Mouse (Mus musculus) CH12.LX (cell line): Measurements from ENCODE around the gene Eif4g3. TPM values are rescaled to one million over a fixed set of nuclear protein-coding genes. Genes with fewer than 3 reads are reported as not detected.

Source experiments
- DNase-seq: peaks from one replicate; pipeline ENCODE4 v3.0.0-alpha.2; 2013; ENCODE audit errors: extremely low read depth
- H3K27ac ChIP-seq: 2 replicates; pipeline ENCODE4 v1.5.1; 2012; ENCODE audit warnings: low read depth, mild to moderate bottlenecking, control low read depth, moderate library complexity; ENCODE audit not compliant: insufficient read depth
- H3K27me3 ChIP-seq: replicated peaks from 2 replicates; pipeline ENCODE3; 2012; ENCODE audit warnings: inconsistent platforms
- H3K36me3 ChIP-seq, 2 experiments: replicated peaks in 1 of 2; 2 replicates each; pipeline versions ENCODE3 to v1.6.1; 2012; ENCODE audit warnings: inconsistent platforms in 1 of 2, low read length in 1 of 2, mild to moderate bottlenecking in 1 of 2, mixed read lengths in 1 of 2, moderate library complexity in 1 of 2; ENCODE audit not compliant: control insufficient read depth in 1 of 2, insufficient read depth in 1 of 2
- H3K4me1 ChIP-seq, 2 experiments: 2 replicates each; pipeline ENCODE4 v1.6.1; 2012; ENCODE audit warnings: inconsistent platforms in 1 of 2, moderate library complexity in 1 of 2; ENCODE audit not compliant: insufficient read depth in 2 of 2, control insufficient read depth in 1 of 2
- H3K4me2 ChIP-seq: 2 replicates; pipeline ENCODE4 v1.6.1; 2012; ENCODE audit warnings: low read depth, mild to moderate bottlenecking, control low read depth; ENCODE audit not compliant: poor library complexity, insufficient read depth, severe bottlenecking
- H3K4me3 ChIP-seq, 3 experiments: fragments of 150-350 bp in 1 of 3; sonication (generic) in 1 of 3; replicated peaks in 1 of 3; 2 replicates each; pipeline versions ENCODE3 to v1.5.1; 2011 to 2012; ENCODE audit warnings: low read depth in 2 of 3, low read length in 2 of 3, mild to moderate bottlenecking in 2 of 3, moderate library complexity in 2 of 3, control low read depth in 1 of 3, improper control_type of control experiment in 1 of 3, inconsistent platforms in 1 of 3, mixed read lengths in 1 of 3; ENCODE audit not compliant: poor library complexity in 1 of 3
- H3K79me2 ChIP-seq: replicated peaks from 2 replicates; pipeline ENCODE4 v1.6.1; 2012; ENCODE audit warnings: mild to moderate bottlenecking, moderate library complexity; ENCODE audit not compliant: control insufficient read depth, poor library complexity, insufficient read depth, severe bottlenecking; ENCODE audit errors: extremely low read depth
- H3K9ac ChIP-seq: 2 replicates; pipeline ENCODE4 v1.6.1; 2012; ENCODE audit warnings: low read depth, mild to moderate bottlenecking, control low read depth, moderate library complexity; ENCODE audit not compliant: insufficient read depth
- H3K9me3 ChIP-seq: replicated peaks from 2 replicates; pipeline ENCODE3; 2012; ENCODE audit warnings: low read length, inconsistent platforms, mixed read lengths
- BHLHE40 ChIP-seq: IDR thresholded peaks from 2 replicates; pipeline ENCODE4 v1.6.1; 2011; ENCODE audit warnings: mild to moderate bottlenecking, low read depth, low read length, improper control_type of control experiment
- CHD1 ChIP-seq: IDR thresholded peaks from 2 replicates; pipeline ENCODE4 v1.6.1; 2012; ENCODE audit warnings: low read depth, low read length, improper control_type of control experiment, inconsistent platforms
- CHD2 ChIP-seq: IDR thresholded peaks from 2 replicates; pipeline ENCODE4 v1.6.1; 2011; ENCODE audit warnings: low read length, improper control_type of control experiment
- CTCF ChIP-seq, 2 experiments: IDR thresholded peaks in 1 of 2; conservative IDR thresholded peaks in 1 of 2; 2 replicates each; pipeline ENCODE4 v1.5.1; 2011 to 2012; ENCODE audit warnings: low read depth in 2 of 2, low read length in 2 of 2, improper control_type of control experiment in 1 of 2, inconsistent platforms in 1 of 2, mild to moderate bottlenecking in 1 of 2, moderate library complexity in 1 of 2
- GABPA ChIP-seq: IDR thresholded peaks from 2 replicates; pipeline ENCODE4 v1.6.1; 2012; ENCODE audit warnings: low read depth, low read length, improper control_type of control experiment, inconsistent platforms; ENCODE audit not compliant: insufficient replicate concordance
- HCFC1 ChIP-seq: IDR thresholded peaks from 2 replicates; pipeline ENCODE4 v1.6.1; 2012; ENCODE audit warnings: low read depth, mild to moderate bottlenecking, inconsistent platforms, low read length, improper control_type of control experiment
- JUN ChIP-seq: IDR thresholded peaks from 2 replicates; pipeline ENCODE4 v1.6.1; 2011; ENCODE audit warnings: low read depth, mild to moderate bottlenecking, low read length, improper control_type of control experiment, moderate library complexity; ENCODE audit not compliant: insufficient read depth
- MAFK ChIP-seq: IDR thresholded peaks from 2 replicates; pipeline ENCODE4 v1.6.1; 2011; ENCODE audit warnings: low read length, improper control_type of control experiment; ENCODE audit not compliant: insufficient replicate concordance
- MAZ ChIP-seq: IDR thresholded peaks from 2 replicates; pipeline ENCODE4 v1.6.1; 2012; ENCODE audit warnings: low read depth, mild to moderate bottlenecking, inconsistent platforms, low read length, improper control_type of control experiment, moderate library complexity
- MXI1 ChIP-seq: IDR thresholded peaks from 2 replicates; pipeline ENCODE4 v1.6.1; 2011; ENCODE audit warnings: mild to moderate bottlenecking, low read depth, low read length, improper control_type of control experiment
- MYC ChIP-seq: IDR thresholded peaks from 2 replicates; pipeline ENCODE4 v1.6.1; 2011; ENCODE audit warnings: low read depth, mild to moderate bottlenecking, improper control_type of control experiment, low read length
- PAX5 ChIP-seq: IDR thresholded peaks from 2 replicates; pipeline ENCODE4 v1.6.1; 2012; ENCODE audit warnings: low read length, inconsistent platforms, mixed read lengths
- POLR2A ChIP-seq: IDR thresholded peaks from 2 replicates; pipeline ENCODE4 v1.6.1; 2011; ENCODE audit warnings: low read depth, mild to moderate bottlenecking, improper control_type of control experiment, low read length
- POLR2AphosphoS2 ChIP-seq: IDR thresholded peaks from 2 replicates; pipeline ENCODE4 v1.6.1; 2011; ENCODE audit warnings: low read depth, low read length, improper control_type of control experiment
- RCOR1 ChIP-seq: conservative IDR thresholded peaks from 2 replicates; pipeline ENCODE4 v1.6.1; 2012; ENCODE audit warnings: low read depth, mild to moderate bottlenecking, inconsistent platforms, low read length, improper control_type of control experiment
- TBP ChIP-seq: conservative IDR thresholded peaks from 2 replicates; pipeline ENCODE4 v1.6.1; 2011; ENCODE audit warnings: low read depth, low read length, improper control_type of control experiment
- TCF12 ChIP-seq: IDR thresholded peaks from 2 replicates; pipeline ENCODE4 v1.6.1; 2014; ENCODE audit warnings: low read depth, mild to moderate bottlenecking, inconsistent platforms, low read length, improper control_type of control experiment
- UBTF ChIP-seq: IDR thresholded peaks from 2 replicates; pipeline ENCODE4 v1.6.1; 2012; ENCODE audit warnings: low read depth, mild to moderate bottlenecking, inconsistent platforms, low read length, improper control_type of control experiment, moderate library complexity
- USF1 ChIP-seq: IDR thresholded peaks from 2 replicates; pipeline ENCODE4 v1.6.1; 2014; ENCODE audit warnings: low read depth, mild to moderate bottlenecking, inconsistent platforms, low read length, improper control_type of control experiment
- USF2 ChIP-seq: conservative IDR thresholded peaks from 2 replicates; pipeline ENCODE4 v1.6.1; 2011; ENCODE audit warnings: low read depth, low read length, improper control_type of control experiment
- ZC3H11A ChIP-seq: IDR thresholded peaks from 2 replicates; pipeline ENCODE4 v1.6.1; 2012; ENCODE audit warnings: low read depth, mild to moderate bottlenecking, inconsistent platforms, low read length, improper control_type of control experiment
- ZNF384 ChIP-seq: IDR thresholded peaks from 2 replicates; pipeline ENCODE4 v1.6.1; 2012; ENCODE audit warnings: low read depth, low read length, improper control_type of control experiment, inconsistent platforms
- dilution Hi-C: fragments of 300-500 bp; cut with MboI; formaldehyde crosslinking; loops from 2 replicates; pipeline ENCODE4 v1.14.3; 2020; ENCODE audit warnings: low sequenced_read_pairs; ENCODE audit not compliant: extremely low pct_unique_long_range_greater_than_20kb, extremely low pct_ligation_motif_present
- in situ Hi-C: fragments of 300-500 bp; cut with MboI; formaldehyde crosslinking; loops from 3 replicates; pipeline ENCODE4 v1.14.3; 2019; ENCODE audit warnings: low sequenced_read_pairs, low pct_ligation_motif_present, low pct_unique_long_range_greater_than_20kb, mixed read lengths
- polyA plus RNA-seq: library from polyadenylated mRNA; unstranded; fragments of >175 nt; gene quantifications from 2 replicates; pipeline ENCODE4 v1.2.1, GENCODE M21; 2012; ENCODE audit warnings: low read depth; ENCODE audit not compliant: insufficient read length
- total RNA-seq, 2 experiments: library from RNA; depleted of rRNA; stranded (reverse); fragments of 300-350 nt in 1 of 2; fragments of >200 nt in 1 of 2; gene quantifications; 2 replicates each; pipeline ENCODE4 v1.2.3; 2012 to 2014

Eif4g3 gene
- total and polyA plus RNA-seq, 3 experiments, result 10.8 to 47.2 (median 24.0) TPM

DNA sequence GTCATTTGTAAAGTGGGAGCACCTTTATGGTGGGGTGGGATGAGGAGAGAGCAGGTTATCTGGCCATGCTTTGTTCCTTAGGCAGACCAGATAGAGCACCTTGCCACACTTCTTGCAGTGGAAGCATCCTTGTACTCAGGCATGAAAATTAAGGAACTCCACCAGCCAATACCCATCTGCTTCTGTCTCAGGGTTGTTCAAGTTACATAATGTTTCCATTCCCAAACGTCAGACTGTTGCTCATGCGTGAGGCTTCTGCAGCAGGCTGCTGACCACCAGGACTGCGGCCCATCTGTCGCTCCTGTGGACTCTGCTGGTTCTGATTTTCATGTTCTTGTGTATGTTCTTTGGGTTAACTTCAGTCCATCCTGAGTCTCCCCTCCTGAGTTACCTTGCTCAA, 187.9 kb downstream of the Eif4g3 start:
- H3K4me2 ChIP-seq, result no peak overlapping the region

DNA sequence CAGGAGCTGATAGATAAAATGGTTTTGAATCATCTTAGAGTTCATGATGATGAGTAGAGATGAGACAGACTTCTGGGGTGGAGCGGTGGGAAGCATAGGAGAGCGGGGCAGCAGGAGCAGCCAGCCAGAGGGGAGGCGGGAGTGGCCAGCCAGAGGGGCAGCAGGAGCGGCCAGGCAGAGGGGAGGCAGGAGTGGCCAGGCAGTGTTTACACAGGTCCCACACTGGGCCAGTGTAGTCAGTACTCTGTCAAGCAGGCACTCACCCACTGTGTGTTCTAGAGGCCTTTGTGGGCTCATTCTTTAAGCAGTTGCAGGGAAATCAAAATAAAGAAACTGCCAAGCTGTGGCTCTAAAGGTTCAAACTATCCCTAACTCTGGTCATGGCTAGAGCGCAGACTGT, 191.2 kb downstream of the Eif4g3 start:
- no peak for DNase-seq
- H3K4me2 ChIP-seq, result no peak overlapping the region
- no peaks in the 10 kb centered on the region for H3K79me2 ChIP-seq
- H3K9ac ChIP-seq, result no peak overlapping the region
- TF ChIP-seq POLR2A (no peak), MAZ (no peak), CHD1 (no peak), HCFC1 (no peak), USF2 (no peak), JUN (no peak), ZC3H11A (no peak), CHD2 (no peak), ZNF384 (no peak)
- H3K27me3 ChIP-seq, result no peaks in the 10 kb centered on the region
- no peak overlapping the region for H3K4me3 ChIP-seq
- in situ Hi-C loops (no loop called here), dilution Hi-C loops (no loop called here)
- H3K4me1 ChIP-seq, result peaks cover 0 to 6% of the 10 kb centered on the region in 2 experiments; a peak in 1 of 4 replicates
- H3K27ac ChIP-seq, result no peak overlapping the region
- H3K9me3 ChIP-seq, result no peaks in the 10 kb centered on the region
- peaks cover 73 to 92% of the 10 kb centered on the region in 2 experiments for H3K36me3 ChIP-seq

More for the DNA sequence above, 187.9 kb downstream of the Eif4g3 start:
- Histone ChIP-seq H3K9me3 (no peaks in the 10 kb centered on the region), H3K79me2 (no peaks in the 10 kb centered on the region), H3K36me3 (peaks cover 73 to 94% of the 10 kb centered on the region in 2 experiments), H3K4me1 (peaks cover 0 to 6% of the 10 kb centered on the region in 2 experiments; a peak in 1 of 4 replicates), H3K9ac (no peak overlapping the region), H3K27ac (no peak overlapping the region), H3K27me3 (no peaks in the 10 kb centered on the region), H3K4me3 (no peak overlapping the region)
- dilution Hi-C loops, result no loop called here
- in situ Hi-C loops, result no loop called here
- TF ChIP-seq MAZ, result no peak
- TF ChIP-seq MAFK, result no peak
- TF ChIP-seq CTCF (conservative IDR thresholded peaks at IDR 0.05 in 1 of 2, IDR thresholded peaks at IDR 0.05 in 1 of 2; ENCODE audit: low read depth in 2 of 2, low read length in 2 of 2), result no peak
- no peak for TF ChIP-seq RCOR1
- no peak for TF ChIP-seq MXI1
- TF ChIP-seq PAX5, result no peak
- no peak for TF ChIP-seq GABPA
- DNase-seq, result no peak

DNA sequence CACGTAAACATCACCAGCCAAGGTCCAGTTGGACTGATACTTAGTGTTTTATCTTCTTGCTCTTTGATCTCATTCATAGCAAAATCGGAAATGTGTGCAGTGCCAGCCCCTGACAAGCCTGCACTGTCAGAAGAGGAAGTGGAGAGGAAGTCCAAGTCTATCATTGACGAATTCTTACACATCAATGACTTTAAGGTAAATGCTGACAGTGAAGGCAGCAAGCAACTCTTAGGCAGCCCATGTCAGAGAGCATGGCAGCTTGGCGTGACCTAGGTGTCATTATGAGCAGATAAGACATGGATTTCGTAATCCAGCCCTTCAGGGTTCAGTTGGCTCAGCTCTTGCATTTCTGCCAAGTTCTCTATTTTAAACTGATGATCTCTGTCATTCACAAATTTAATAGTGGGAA, 191.8 kb downstream of the Eif4g3 start:
- Histone ChIP-seq H3K4me3 (no peak overlapping the region), H3K79me2 (no peaks in the 10 kb centered on the region), H3K27ac (no peak overlapping the region), H3K9me3 (no peaks in the 10 kb centered on the region), H3K4me1 (peaks cover 0 to 6% of the 10 kb centered on the region in 2 experiments; a peak in 1 of 4 replicates), H3K27me3 (no peaks in the 10 kb centered on the region), H3K36me3 (peaks cover 74 to 93% of the 10 kb centered on the region in 2 experiments), H3K9ac (no peak overlapping the region), H3K4me2 (no peak overlapping the region)
- no peak for DNase-seq
- dilution Hi-C loops (no loop called here), in situ Hi-C loops (no loop called here)
- TF ChIP-seq USF2 (no peak), TCF12 (no peak), USF1 (no peak), TBP (no peak), POLR2AphosphoS2 (no peak), ZNF384 (no peak), JUN (no peak), UBTF (no peak), CHD2 (no peak), CHD1 (no peak), BHLHE40 (no peak), MYC (no peak)
